Mouse (Mus musculus) urinary bladder, postnatal 14 days (tissue): ENCODE results near the gene Top2a.

Experiments
- DNase-seq: peaks from one replicate; pipeline ENCODE4 v3.0.0; 2021; ENCODE audit warnings: low spot score

The Top2a gene

GRCm38 (mm10) chr11:98964616-98965415 is 59.2 kb downstream of the Top2a start:
- no peak for DNase-seq

- DNase-seq = no peak
These were observed 59.8 kb downstream of the Top2a start for GRCm38 (mm10) chr11:98964201-98964615.

- peak; percentile 80 for DNase-seq
These were observed 60.6 kb downstream of the Top2a start for GRCm38 (mm10) chr11:98963191-98964021.

- DNase-seq = no peak
These were observed 61.4 kb downstream of the Top2a start for GRCm38 (mm10) chr11:98962421-98963095.

- no peak for DNase-seq
These were observed 62.2 kb downstream of the Top2a start for GRCm38 (mm10) chr11:98961766-98962165.

GRCm38 (mm10) chr11:98961051-98961592 is 62.9 kb downstream of the Top2a start:
- DNase-seq = no peak

- DNase-seq = peak; percentile 83
These were observed 63.6 kb downstream of the Top2a start for GRCm38 (mm10) chr11:98960313-98960906.

- peak; percentile 87 for DNase-seq
These were observed 64.3 kb downstream of the Top2a start for GRCm38 (mm10) chr11:98959437-98960312.

GRCm38 (mm10) chr11:98956340-98956739 is 67.6 kb downstream of the Top2a start:
- no peak for DNase-seq

GRCm38 (mm10) chr11:98955707-98956235 is 68.2 kb downstream of the Top2a start:
- peak; percentile 25 for DNase-seq

GRCm38 (mm10) chr11:98954801-98955706 is 68.9 kb downstream of the Top2a start:
- peak; percentile 35 for DNase-seq

GRCm38 (mm10) chr11:98954373-98954772 is 69.6 kb downstream of the Top2a start:
- DNase-seq = peak; percentile 83

GRCm38 (mm10) chr11:98953835-98954320 is 70.1 kb downstream of the Top2a start:
- DNase-seq = no peak

GRCm38 (mm10) chr11:98953361-98953760 is 70.6 kb downstream of the Top2a start:
- no peak for DNase-seq

GRCm38 (mm10) chr11:98952736-98953135 is 71.3 kb downstream of the Top2a start:
- DNase-seq = no peak

GRCm38 (mm10) chr11:98952111-98952510 is 71.9 kb downstream of the Top2a start:
- DNase-seq = no peak

- peak; percentile 86 for DNase-seq
These were observed 72.7 kb downstream of the Top2a start for GRCm38 (mm10) chr11:98951026-98951906.

GRCm38 (mm10) chr11:98950484-98950883 is 73.5 kb downstream of the Top2a start:
- no peak for DNase-seq
